Mouse (Mus musculus) erythroblast, embryonic 14.5 days (primary cell): ENCODE results near the gene 4930442H23Rik. TPM values are rescaled to one million over a fixed set of nuclear protein-coding genes. Genes with fewer than 3 reads are reported as not detected.
"Not testable (repeated sequence)": the region's sequence is repeated elsewhere in the genome, so short reads cannot be mapped to it uniquely, and the experiment has no call there.

Experiments used
- H3K27me3 ChIP-seq: 2 replicates; pipeline ENCODE4 v1.6.1; 2012; ENCODE audit warnings: inconsistent platforms; ENCODE audit not compliant: control insufficient read depth
- H3K36me3 ChIP-seq: 2 replicates; pipeline ENCODE4 v1.6.1; 2012; ENCODE audit warnings: mild to moderate bottlenecking, inconsistent platforms; ENCODE audit not compliant: control insufficient read depth
- H3K4me1 ChIP-seq: 2 replicates; pipeline ENCODE4 v1.6.1; 2012; ENCODE audit warnings: inconsistent platforms; ENCODE audit not compliant: control insufficient read depth
- H3K4me3 ChIP-seq: replicated peaks from 2 replicates; pipeline ENCODE3; 2012; ENCODE audit warnings: moderate library complexity, mild to moderate bottlenecking, inconsistent platforms
- H3K9me3 ChIP-seq: 2 replicates; pipeline ENCODE4 v1.6.1; 2012; ENCODE audit warnings: low read length, inconsistent platforms, mixed read lengths; ENCODE audit not compliant: control insufficient read depth
- GATA1 ChIP-seq: IDR thresholded peaks from 2 replicates; pipeline ENCODE4 v1.6.1; 2012; ENCODE audit warnings: low read length, inconsistent platforms, mixed read lengths
- TAL1 ChIP-seq: IDR thresholded peaks from 3 replicates; pipeline ENCODE4 v1.6.1; 2012; ENCODE audit warnings: low read length, inconsistent platforms, mixed read lengths
- polyA plus RNA-seq: library from polyadenylated mRNA; stranded (reverse); fragments of >175 nt; gene quantifications from 2 replicates; pipeline ENCODE4 v1.2.3, GENCODE M21; 2012

The 4930442H23Rik gene
- not detected in 2 replicates for polyA plus RNA-seq

- no peaks in the 10 kb centered on the region for H3K9me3 ChIP-seq
- peaks cover 64% of the 10 kb centered on the region for H3K4me1 ChIP-seq
- TF ChIP-seq TAL1 (no peak), GATA1 (no peak)
- H3K4me3 ChIP-seq: peak within 1 kb of the TSS; percentile 72
- H3K27me3 ChIP-seq: no peaks in the 10 kb centered on the region; the same call in 1 of the 2 replicates
- peaks cover 81% of the 10 kb centered on the region for H3K36me3 ChIP-seq
Observed at GRCm38 (mm10) chr10:81183805-81184204, at the start of gene 4930442H23Rik. Gene 4930442H23Rik (minus strand): TSS chr10:81183849.

- Histone ChIP-seq H3K27me3 (peaks cover 56% of the 10 kb centered on the region), H3K4me1 (peaks cover 25% of the 10 kb centered on the region), H3K9me3 (0 out of 2 replicates have a peak, but pooled peaks cover 2% of the 10 kb centered on the region), H3K4me3 (peak overlapping the region; percentile 72), H3K36me3 (no peaks in the 10 kb centered on the region)
- TF ChIP-seq GATA1 (no peak), TAL1 (no peak)
Observed at GRCm38 (mm10) chr10:81233226-81233585, 49.6 kb upstream of the 4930442H23Rik start.

- peaks cover 22% of the 10 kb centered on the region for H3K4me1 ChIP-seq
- peaks cover 56% of the 10 kb centered on the region for H3K27me3 ChIP-seq
- TF ChIP-seq GATA1 (no peak), TAL1 (no peak)
- 0 out of 2 replicates have a peak, but pooled peaks cover 2% of the 10 kb centered on the region for H3K9me3 ChIP-seq
- H3K36me3 ChIP-seq: no peaks in the 10 kb centered on the region
- H3K4me3 ChIP-seq: peak within 1 kb of the TSS; percentile 72
Observed at GRCm38 (mm10) chr10:81232580-81233225, 49.1 kb upstream of the 4930442H23Rik start, which contains the start of gene Zfr2. Gene Zfr2 (plus strand): TSS chr10:81233155.

- H3K9me3 ChIP-seq: 0 out of 2 replicates have a peak, but pooled peaks cover 2% of the 10 kb centered on the region
- no peak for TF ChIP-seq TAL1
- no peak for TF ChIP-seq GATA1
- no peaks in the 10 kb centered on the region for H3K36me3 ChIP-seq
- H3K4me3 ChIP-seq: no peak overlapping the region
- H3K27me3 ChIP-seq: peaks cover 54% of the 10 kb centered on the region
- H3K4me1 ChIP-seq: peaks cover 21% of the 10 kb centered on the region
Observed at GRCm38 (mm10) chr10:81231436-81231835, 47.8 kb upstream of the 4930442H23Rik start.

GRCm38 (mm10) chr10:81230438-81231332, 47.0 kb upstream of the 4930442H23Rik start, which contains the start of gene Atcay:
Gene Atcay (minus strand): TSS chr10:81230833.
- 0 out of 2 replicates have a peak, but pooled peaks cover 2% of the 10 kb centered on the region for H3K9me3 ChIP-seq
- H3K27me3 ChIP-seq: peaks cover 54% of the 10 kb centered on the region
- H3K4me1 ChIP-seq: peaks cover 21% of the 10 kb centered on the region
- no peak for TF ChIP-seq GATA1
- no peak for TF ChIP-seq TAL1
- H3K4me3 ChIP-seq: no peak within 1 kb of the TSS
- H3K36me3 ChIP-seq: no peaks in the 10 kb centered on the region

- Histone ChIP-seq H3K9me3 (0 out of 2 replicates have a peak, but pooled peaks cover 2% of the 10 kb centered on the region), H3K4me1 (peaks cover 21% of the 10 kb centered on the region), H3K27me3 (peaks cover 54% of the 10 kb centered on the region), H3K36me3 (no peaks in the 10 kb centered on the region), H3K4me3 (no peak overlapping the region)
- TF ChIP-seq GATA1 (no peak), TAL1 (no peak)
Observed at GRCm38 (mm10) chr10:81229735-81230437, 46.2 kb upstream of the 4930442H23Rik start.

GRCm38 (mm10) chr10:81223731-81224130, 40.1 kb upstream of the 4930442H23Rik start:
- not testable (repeated sequence) for H3K9me3 ChIP-seq

GRCm38 (mm10) chr10:81221402-81222015, 37.9 kb upstream of the 4930442H23Rik start:
- no peaks in the 10 kb centered on the region for H3K9me3 ChIP-seq
- no peaks in the 10 kb centered on the region for H3K36me3 ChIP-seq
- peaks cover 7% of the 10 kb centered on the region for H3K27me3 ChIP-seq
- no peaks in the 10 kb centered on the region; the same call in 1 of the 2 replicates for H3K4me1 ChIP-seq
- TF ChIP-seq TAL1 (no peak), GATA1 (no peak)
- no peak overlapping the region for H3K4me3 ChIP-seq

More at GRCm38 (mm10) chr10:81223731-81224130, 40.1 kb upstream of the 4930442H23Rik start:
- H3K36me3 ChIP-seq, H3K4me3 ChIP-seq, H3K4me1 ChIP-seq: not testable (repeated sequence)
- H3K27me3 ChIP-seq: peaks cover 16% of the 10 kb centered on the region
